Mouse (Mus musculus): Measurements from ENCODE around the gene Afap1. TPM values are rescaled to one million over a fixed set of nuclear protein-coding genes. Genes with fewer than 3 reads are reported as not detected.

Afap1 gene
- polyA plus RNA-seq, 1 experiment = 12.4 TPM

GRCm38 (mm10) chr5:35918387-35918786 is 25.3 kb downstream of the Afap1 start:
- no peaks in the 10 kb centered on the region for H3K36me3 ChIP-seq (ENCODE audit: control insufficient read depth, insufficient read depth)
- no peak overlapping the region for H3K4me3 ChIP-seq
- H3K4me2 ChIP-seq (ENCODE audit: low read depth) = no peak overlapping the region
- TF ChIP-seq REST (IDR thresholded peaks at IDR 0.05; ENCODE audit: insufficient read depth, insufficient read length) (no peak), CEBPB (IDR thresholded peaks at IDR 0.05; ENCODE audit: insufficient read depth, poor library complexity, severe bottlenecking) (no peak), POLR2A (IDR thresholded peaks at IDR 0.05; ENCODE audit: insufficient read length, low read depth) (no peak), MYOG (IDR thresholded peaks at IDR 0.05; ENCODE audit: control insufficient read depth in 1 of 3, insufficient read depth in 1 of 3, insufficient read length in 2 of 3, low read depth in 2 of 3) (no peak), MAX (IDR thresholded peaks at IDR 0.05; ENCODE audit: low read depth) (no peak), SRF (IDR thresholded peaks at IDR 0.05; ENCODE audit: control insufficient read depth, insufficient read length, low read depth) (no peak), TCF12 (IDR thresholded peaks at IDR 0.05; ENCODE audit: insufficient read depth, poor library complexity, severe bottlenecking) (no peak), POLR2AphosphoS2 (IDR thresholded peaks at IDR 0.05; ENCODE audit: insufficient read length, low read depth) (no peak), MYOD1 (IDR thresholded peaks at IDR 0.05; ENCODE audit: control insufficient read depth in 1 of 3, insufficient read length in 2 of 3, low read depth in 2 of 3) (no peak), E2F4 (IDR thresholded peaks at IDR 0.05; ENCODE audit: insufficient read depth) (no peak)
- H3ac ChIP-seq (ENCODE audit: control insufficient read depth, insufficient read length) = no peak overlapping the region
- H3K27me3 ChIP-seq (ENCODE audit: control insufficient read depth, insufficient read depth, insufficient read length) = no peaks in the 10 kb centered on the region
- H3K79me2 ChIP-seq (ENCODE audit: control insufficient read depth, insufficient read depth) = peaks cover 96% of the 10 kb centered on the region

- Histone ChIP-seq H3K27me3 (ENCODE audit: control insufficient read depth, insufficient read depth, insufficient read length) (no peaks in the 10 kb centered on the region), H3K4me2 (ENCODE audit: low read depth) (no peak overlapping the region), H3K4me3 (no peak overlapping the region), H3K79me2 (ENCODE audit: control insufficient read depth, insufficient read depth) (peaks cover 98% of the 10 kb centered on the region), H3K36me3 (ENCODE audit: control insufficient read depth, insufficient read depth) (no peaks in the 10 kb centered on the region), H3ac (ENCODE audit: control insufficient read depth, insufficient read length) (no peak overlapping the region)
- no peak for TF ChIP-seq MAX (IDR thresholded peaks at IDR 0.05; ENCODE audit: low read depth)
- TF ChIP-seq MYOD1 (IDR thresholded peaks at IDR 0.05; ENCODE audit: control insufficient read depth in 1 of 3, insufficient read length in 2 of 3, low read depth in 2 of 3) = peak in 2 of 3 experiments; percentile 38 to 40
- no peak for TF ChIP-seq TCF3 (IDR thresholded peaks at IDR 0.05; ENCODE audit: insufficient read length, low read depth)
- TF ChIP-seq SRF (IDR thresholded peaks at IDR 0.05; ENCODE audit: control insufficient read depth, insufficient read length, low read depth) = no peak
- peak in 1 of 3 experiments; percentile 44 for TF ChIP-seq MYOG (IDR thresholded peaks at IDR 0.05; ENCODE audit: control insufficient read depth in 1 of 3, insufficient read depth in 1 of 3, insufficient read length in 2 of 3, low read depth in 2 of 3)
Observed at GRCm38 (mm10) chr5:35920076-35920475, 27.0 kb downstream of the Afap1 start.

- Histone ChIP-seq H3K27me3 (ENCODE audit: control insufficient read depth, insufficient read depth, insufficient read length) (no peaks in the 10 kb centered on the region), H3K4me2 (ENCODE audit: low read depth) (peak overlapping the region; percentile 60), H3K79me2 (ENCODE audit: control insufficient read depth, insufficient read depth) (peaks cover 98% of the 10 kb centered on the region), H3K36me3 (ENCODE audit: control insufficient read depth, insufficient read depth) (no peaks in the 10 kb centered on the region), H3ac (ENCODE audit: control insufficient read depth, insufficient read length) (no peak overlapping the region), H3K4me3 (no peak overlapping the region)
- TF ChIP-seq TCF3 (IDR thresholded peaks at IDR 0.05; ENCODE audit: insufficient read length, low read depth) (no peak), MYOD1 (IDR thresholded peaks at IDR 0.05; ENCODE audit: control insufficient read depth in 1 of 3, insufficient read length in 2 of 3, low read depth in 2 of 3) (no peak), MAX (IDR thresholded peaks at IDR 0.05; ENCODE audit: low read depth) (no peak), TCF12 (IDR thresholded peaks at IDR 0.05; ENCODE audit: insufficient read depth, poor library complexity, severe bottlenecking) (no peak), REST (IDR thresholded peaks at IDR 0.05; ENCODE audit: insufficient read depth, insufficient read length) (no peak), CEBPB (IDR thresholded peaks at IDR 0.05; ENCODE audit: insufficient read depth, poor library complexity, severe bottlenecking) (no peak), MYOG (IDR thresholded peaks at IDR 0.05; ENCODE audit: control insufficient read depth in 1 of 3, insufficient read depth in 1 of 3, insufficient read length in 2 of 3, low read depth in 2 of 3) (no peak), POLR2AphosphoS2 (IDR thresholded peaks at IDR 0.05; ENCODE audit: insufficient read length, low read depth) (no peak), SRF (IDR thresholded peaks at IDR 0.05; ENCODE audit: control insufficient read depth, insufficient read length, low read depth) (no peak), POLR2A (IDR thresholded peaks at IDR 0.05; ENCODE audit: insufficient read length, low read depth) (no peak), USF1 (IDR thresholded peaks at IDR 0.05; ENCODE audit: low read depth) (no peak), E2F4 (IDR thresholded peaks at IDR 0.05; ENCODE audit: insufficient read depth) (no peak)
Observed at GRCm38 (mm10) chr5:35920557-35920956, 27.4 kb downstream of the Afap1 start.

- H3K27me3 ChIP-seq (ENCODE audit: control insufficient read depth, insufficient read depth, insufficient read length) = no peaks in the 10 kb centered on the region
- H3ac ChIP-seq (ENCODE audit: control insufficient read depth, insufficient read length) = no peak overlapping the region
- peaks cover 98% of the 10 kb centered on the region for H3K79me2 ChIP-seq (ENCODE audit: control insufficient read depth, insufficient read depth)
- H3K36me3 ChIP-seq (ENCODE audit: control insufficient read depth, insufficient read depth) = no peaks in the 10 kb centered on the region
- no peak for TF ChIP-seq REST (IDR thresholded peaks at IDR 0.05; ENCODE audit: insufficient read depth, insufficient read length)
- TF ChIP-seq POLR2A (IDR thresholded peaks at IDR 0.05; ENCODE audit: insufficient read length, low read depth) = no peak
- no peak for TF ChIP-seq E2F4 (IDR thresholded peaks at IDR 0.05; ENCODE audit: insufficient read depth)
- no peak for TF ChIP-seq SRF (IDR thresholded peaks at IDR 0.05; ENCODE audit: control insufficient read depth, insufficient read length, low read depth)
- no peak for TF ChIP-seq TCF12 (IDR thresholded peaks at IDR 0.05; ENCODE audit: insufficient read depth, poor library complexity, severe bottlenecking)
- TF ChIP-seq POLR2AphosphoS2 (IDR thresholded peaks at IDR 0.05; ENCODE audit: insufficient read length, low read depth) = no peak
- TF ChIP-seq MYOG (IDR thresholded peaks at IDR 0.05; ENCODE audit: control insufficient read depth in 1 of 3, insufficient read depth in 1 of 3, insufficient read length in 2 of 3, low read depth in 2 of 3) = no peak
- TF ChIP-seq MAX (IDR thresholded peaks at IDR 0.05; ENCODE audit: low read depth) = no peak
- TF ChIP-seq TCF3 (IDR thresholded peaks at IDR 0.05; ENCODE audit: insufficient read length, low read depth) = no peak
- TF ChIP-seq CEBPB (IDR thresholded peaks at IDR 0.05; ENCODE audit: insufficient read depth, poor library complexity, severe bottlenecking) = no peak
- TF ChIP-seq MYOD1 (IDR thresholded peaks at IDR 0.05; ENCODE audit: control insufficient read depth in 1 of 3, insufficient read length in 2 of 3, low read depth in 2 of 3) = no peak
- no peak for TF ChIP-seq USF1 (IDR thresholded peaks at IDR 0.05; ENCODE audit: low read depth)
- no peak overlapping the region for H3K4me3 ChIP-seq
- peak overlapping the region; percentile 60 for H3K4me2 ChIP-seq (ENCODE audit: low read depth)
Observed at GRCm38 (mm10) chr5:35921141-35921540, 28.0 kb downstream of the Afap1 start.
